Mouse (Mus musculus): ENCODE measurements around the gene Smc5. TPM values are rescaled to one million over a fixed set of nuclear protein-coding genes. Genes with fewer than 3 reads are reported as not detected.

The Smc5 gene
- polyA plus RNA-seq, 1 experiment, result 7.7 TPM

DNA sequence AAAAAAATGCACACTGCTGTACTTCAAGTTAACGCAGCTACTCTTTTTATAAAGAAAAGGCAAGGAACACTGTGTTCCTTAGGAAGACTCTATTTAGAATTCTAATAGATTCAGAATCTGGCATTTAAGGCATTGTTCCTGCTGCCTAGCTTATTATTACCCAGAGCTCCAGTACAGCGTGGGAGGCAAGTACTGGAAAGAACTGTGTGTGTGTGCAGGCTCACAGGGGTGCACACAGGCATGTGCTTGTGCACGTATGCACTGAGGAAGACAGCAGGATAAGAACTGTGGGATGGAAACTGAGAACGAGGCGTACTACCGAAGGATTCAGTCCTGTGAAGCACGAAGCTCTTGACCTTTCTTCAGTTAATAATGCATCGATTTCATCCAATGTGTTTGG, 59.4 kb downstream of the Smc5 start:
- H3K4me3 ChIP-seq (ENCODE audit: insufficient read depth, poor library complexity, severe bottlenecking), result no peak overlapping the region
- no peak overlapping the region for H3ac ChIP-seq (ENCODE audit: control insufficient read depth, insufficient read length, low read depth)
- TF ChIP-seq MYOD1 (IDR thresholded peaks at IDR 0.05; ENCODE audit: control insufficient read depth, insufficient read length, low read depth), result no peak
- no peak for TF ChIP-seq FOSL1 (IDR thresholded peaks at IDR 0.05; ENCODE audit: insufficient read depth, low read length, poor library complexity, severe bottlenecking)
- TF ChIP-seq CTCF (IDR thresholded peaks at IDR 0.05; ENCODE audit: control insufficient read depth, insufficient read depth, insufficient read length), result no peak
- TF ChIP-seq MYOG (IDR thresholded peaks at IDR 0.05; ENCODE audit: control insufficient read depth, extremely low read depth, insufficient read length), result no peak
- no peak for TF ChIP-seq MAX (IDR thresholded peaks at IDR 0.05)
- TF ChIP-seq CEBPB (IDR thresholded peaks at IDR 0.05; ENCODE audit: low read depth), result no peak
- TF ChIP-seq USF1 (IDR thresholded peaks at IDR 0.05; ENCODE audit: low read depth), result no peak
- H3K79me2 ChIP-seq (ENCODE audit: control insufficient read depth, insufficient read depth), result no peaks in the 10 kb centered on the region
- peaks cover 73% of the 10 kb centered on the region for H3K36me3 ChIP-seq (ENCODE audit: control insufficient read depth, insufficient read depth)
- no peaks in the 10 kb centered on the region for H3K27me3 ChIP-seq (ENCODE audit: control insufficient read depth, insufficient read depth, insufficient read length)
- no peaks in the 10 kb centered on the region for H3K79me3 ChIP-seq (ENCODE audit: low read depth)

GRCm38 (mm10) chr19:23211325-23211724, 62.4 kb downstream of the Smc5 start:
- Histone ChIP-seq H3K4me3 (ENCODE audit: insufficient read depth, poor library complexity, severe bottlenecking) (no peak overlapping the region), H3K27me3 (ENCODE audit: control insufficient read depth, insufficient read depth, insufficient read length) (no peaks in the 10 kb centered on the region), H3ac (ENCODE audit: control insufficient read depth, insufficient read length, low read depth) (no peak overlapping the region), H3K79me2 (ENCODE audit: control insufficient read depth, insufficient read depth) (no peaks in the 10 kb centered on the region), H3K79me3 (ENCODE audit: low read depth) (no peaks in the 10 kb centered on the region), H3K36me3 (ENCODE audit: control insufficient read depth, insufficient read depth) (peaks cover 74% of the 10 kb centered on the region)
- TF ChIP-seq MAX (IDR thresholded peaks at IDR 0.05) (no peak), CEBPB (IDR thresholded peaks at IDR 0.05; ENCODE audit: low read depth) (no peak)

DNA sequence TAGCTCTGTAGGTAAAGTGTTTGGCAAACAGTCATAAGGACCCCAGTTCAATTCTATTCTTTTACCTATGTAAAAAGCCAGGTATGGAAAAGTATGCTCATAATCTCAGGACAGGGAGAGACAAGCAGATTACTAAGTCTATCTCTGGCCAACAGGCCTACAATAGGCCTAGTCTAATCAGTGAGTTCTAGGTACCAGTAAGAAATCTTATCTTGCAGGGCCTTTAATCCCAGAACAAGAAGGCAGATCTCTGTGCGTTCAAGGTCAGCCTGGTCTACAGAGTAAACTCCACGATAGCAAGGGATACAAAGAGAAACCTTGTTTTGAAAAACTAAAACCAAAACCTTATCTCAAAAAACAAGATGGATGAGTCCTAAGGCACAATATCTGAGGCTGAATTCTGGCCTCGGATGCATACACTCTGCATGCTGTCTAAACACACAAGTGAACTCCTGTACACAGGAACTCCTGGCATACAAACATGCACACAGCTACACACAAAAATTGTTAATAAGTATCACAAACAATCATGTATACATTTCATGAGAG, 70.1 kb downstream of the Smc5 start:
- Histone ChIP-seq H3K79me2 (ENCODE audit: control insufficient read depth, insufficient read depth) (no peaks in the 10 kb centered on the region), H3K4me3 (ENCODE audit: insufficient read depth, poor library complexity, severe bottlenecking) (no peak overlapping the region), H3K79me3 (ENCODE audit: low read depth) (no peaks in the 10 kb centered on the region), H3K27me3 (ENCODE audit: control insufficient read depth, insufficient read depth, insufficient read length) (no peaks in the 10 kb centered on the region), H3K36me3 (ENCODE audit: control insufficient read depth, insufficient read depth) (peaks cover 50% of the 10 kb centered on the region), H3ac (ENCODE audit: control insufficient read depth, insufficient read length, low read depth) (no peak overlapping the region)
- TF ChIP-seq MYOD1 (IDR thresholded peaks at IDR 0.05; ENCODE audit: control insufficient read depth, insufficient read length, low read depth) (no peak), CEBPB (IDR thresholded peaks at IDR 0.05; ENCODE audit: low read depth) (no peak), FOSL1 (IDR thresholded peaks at IDR 0.05; ENCODE audit: insufficient read depth, low read length, poor library complexity, severe bottlenecking) (no peak), CTCF (IDR thresholded peaks at IDR 0.05; ENCODE audit: control insufficient read depth, insufficient read depth, insufficient read length) (no peak), MAX (IDR thresholded peaks at IDR 0.05) (no peak), MYOG (IDR thresholded peaks at IDR 0.05; ENCODE audit: control insufficient read depth, extremely low read depth, insufficient read length) (no peak), USF1 (IDR thresholded peaks at IDR 0.05; ENCODE audit: low read depth) (no peak)

- TF ChIP-seq CTCF (IDR thresholded peaks at IDR 0.05; ENCODE audit: control insufficient read depth, insufficient read depth, insufficient read length) (no peak), MAX (IDR thresholded peaks at IDR 0.05) (no peak), MYOG (IDR thresholded peaks at IDR 0.05; ENCODE audit: control insufficient read depth, extremely low read depth, insufficient read length) (no peak), MYOD1 (IDR thresholded peaks at IDR 0.05; ENCODE audit: control insufficient read depth, insufficient read length, low read depth) (no peak), CEBPB (IDR thresholded peaks at IDR 0.05; ENCODE audit: low read depth) (no peak), FOSL1 (IDR thresholded peaks at IDR 0.05; ENCODE audit: insufficient read depth, low read length, poor library complexity, severe bottlenecking) (no peak), USF1 (IDR thresholded peaks at IDR 0.05; ENCODE audit: low read depth) (no peak)
These were observed 71.6 kb downstream of the Smc5 start for GRCm38 (mm10) chr19:23202106-23202505.

GRCm38 (mm10) chr19:23193076-23193475, 80.6 kb downstream of the Smc5 start:
- Histone ChIP-seq H3K36me3 (ENCODE audit: control insufficient read depth, insufficient read depth) (peaks cover 7% of the 10 kb centered on the region), H3K79me2 (ENCODE audit: control insufficient read depth, insufficient read depth) (no peaks in the 10 kb centered on the region), H3K79me3 (ENCODE audit: low read depth) (peaks cover 3% of the 10 kb centered on the region), H3ac (ENCODE audit: control insufficient read depth, insufficient read length, low read depth) (no peak overlapping the region), H3K27me3 (ENCODE audit: control insufficient read depth, insufficient read depth, insufficient read length) (no peaks in the 10 kb centered on the region), H3K4me3 (ENCODE audit: insufficient read depth, poor library complexity, severe bottlenecking) (no peak overlapping the region)
- no peak for TF ChIP-seq MYOD1 (IDR thresholded peaks at IDR 0.05; ENCODE audit: control insufficient read depth, insufficient read length, low read depth)
- no peak for TF ChIP-seq MYOG (IDR thresholded peaks at IDR 0.05; ENCODE audit: control insufficient read depth, extremely low read depth, insufficient read length)
- TF ChIP-seq USF1 (IDR thresholded peaks at IDR 0.05; ENCODE audit: low read depth), result no peak

More at GRCm38 (mm10) chr19:23202106-23202505, 71.6 kb downstream of the Smc5 start:
- H3ac ChIP-seq (ENCODE audit: control insufficient read depth, insufficient read length, low read depth), result no peak overlapping the region
- H3K79me3 ChIP-seq (ENCODE audit: low read depth), result no peaks in the 10 kb centered on the region
- H3K27me3 ChIP-seq (ENCODE audit: control insufficient read depth, insufficient read depth, insufficient read length), result no peaks in the 10 kb centered on the region
- no peaks in the 10 kb centered on the region for H3K79me2 ChIP-seq (ENCODE audit: control insufficient read depth, insufficient read depth)
- H3K36me3 ChIP-seq (ENCODE audit: control insufficient read depth, insufficient read depth), result peaks cover 39% of the 10 kb centered on the region
- no peak overlapping the region for H3K4me3 ChIP-seq (ENCODE audit: insufficient read depth, poor library complexity, severe bottlenecking)

GRCm38 (mm10) chr19:23191486-23191885, 82.2 kb downstream of the Smc5 start:
- Histone ChIP-seq H3ac (ENCODE audit: control insufficient read depth, insufficient read length, low read depth) (no peak overlapping the region), H3K79me2 (ENCODE audit: control insufficient read depth, insufficient read depth) (no peaks in the 10 kb centered on the region), H3K4me3 (ENCODE audit: insufficient read depth, poor library complexity, severe bottlenecking) (no peak overlapping the region), H3K79me3 (ENCODE audit: low read depth) (peaks cover 3% of the 10 kb centered on the region), H3K36me3 (ENCODE audit: control insufficient read depth, insufficient read depth) (peaks cover 7% of the 10 kb centered on the region), H3K27me3 (ENCODE audit: control insufficient read depth, insufficient read depth, insufficient read length) (no peaks in the 10 kb centered on the region)
- TF ChIP-seq MAX (IDR thresholded peaks at IDR 0.05) (no peak), USF1 (IDR thresholded peaks at IDR 0.05; ENCODE audit: low read depth) (no peak), MYOG (IDR thresholded peaks at IDR 0.05; ENCODE audit: control insufficient read depth, extremely low read depth, insufficient read length) (no peak), CTCF (IDR thresholded peaks at IDR 0.05; ENCODE audit: control insufficient read depth, insufficient read depth, insufficient read length) (no peak), CEBPB (IDR thresholded peaks at IDR 0.05; ENCODE audit: low read depth) (no peak), MYOD1 (IDR thresholded peaks at IDR 0.05; ENCODE audit: control insufficient read depth, insufficient read length, low read depth) (no peak), FOSL1 (IDR thresholded peaks at IDR 0.05; ENCODE audit: insufficient read depth, low read length, poor library complexity, severe bottlenecking) (no peak)

All from C2C12 (cell line).